Mouse (Mus musculus) gastrocnemius, postnatal 4 days (tissue): Measurements from ENCODE around the gene Fmo2. TPM values are rescaled to one million over a fixed set of nuclear protein-coding genes. Genes with fewer than 3 reads are reported as not detected.

Source experiments
- DNase-seq, 2 experiments: peaks; one replicate each; pipeline ENCODE4 v3.0.0; 2021 to 2022; ENCODE audit warnings: low spot score in 2 of 2, mixed read lengths in 2 of 2
- total RNA-seq, 2 experiments: library from RNA; stranded (reverse); gene quantifications; 2 replicates each; pipeline ENCODE4 v1.2.3; 2021

Fmo2 gene
- total RNA-seq, 2 experiments from 2014 or later, result 2.7 to 3.4 TPM

DNA sequence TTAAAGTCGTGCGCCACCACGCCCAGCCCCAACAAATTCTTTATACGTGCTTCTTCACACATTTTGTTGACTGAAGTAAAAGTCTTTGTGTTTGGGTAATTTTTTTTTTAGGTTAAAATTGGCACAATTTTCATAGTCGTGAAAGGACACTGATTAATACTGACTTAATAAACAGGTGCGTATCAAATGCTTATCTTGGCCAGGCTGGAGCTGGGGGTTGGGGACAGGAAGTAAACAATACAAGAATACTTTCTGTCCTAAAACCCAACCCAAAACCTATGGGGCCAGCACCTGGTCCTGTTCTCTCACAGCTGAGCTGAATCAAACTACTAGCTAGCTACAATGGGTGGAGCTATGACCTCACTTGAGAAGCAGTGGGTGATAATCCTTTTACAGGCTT lies 5.5 kb downstream of the Fmo2 start:
- no peak for DNase-seq

DNA sequence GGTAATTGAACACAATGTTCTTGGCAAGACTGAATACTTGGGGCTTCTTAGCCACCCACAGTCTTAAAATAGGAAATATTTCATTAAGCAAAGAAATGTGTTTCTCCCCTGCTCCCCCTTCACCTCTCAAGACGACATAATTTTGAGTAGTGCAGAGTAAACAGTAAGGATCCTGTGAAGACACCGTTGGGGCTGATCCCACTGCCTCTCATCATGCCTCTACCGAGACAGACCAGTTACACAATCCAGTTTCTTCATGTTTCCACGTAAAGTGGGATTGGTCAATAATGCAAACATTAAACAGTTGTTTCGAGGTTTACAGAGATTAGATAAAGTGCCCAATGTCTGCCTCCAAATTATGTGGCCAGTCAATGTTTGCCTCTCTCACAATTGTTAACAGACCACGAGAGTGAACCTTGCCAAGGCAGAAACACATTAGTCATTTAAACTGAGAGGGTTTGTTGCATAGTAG lies 6.5 kb downstream of the Fmo2 start:
- DNase-seq, result no peak

GRCm38 (mm10) chr1:162888646-162889045 lies 9.9 kb downstream of the Fmo2 start:
- no peak for DNase-seq

- DNase-seq, result no peak
These were observed 10.9 kb downstream of the Fmo2 start for GRCm38 (mm10) chr1:162887644-162888043.

DNA sequence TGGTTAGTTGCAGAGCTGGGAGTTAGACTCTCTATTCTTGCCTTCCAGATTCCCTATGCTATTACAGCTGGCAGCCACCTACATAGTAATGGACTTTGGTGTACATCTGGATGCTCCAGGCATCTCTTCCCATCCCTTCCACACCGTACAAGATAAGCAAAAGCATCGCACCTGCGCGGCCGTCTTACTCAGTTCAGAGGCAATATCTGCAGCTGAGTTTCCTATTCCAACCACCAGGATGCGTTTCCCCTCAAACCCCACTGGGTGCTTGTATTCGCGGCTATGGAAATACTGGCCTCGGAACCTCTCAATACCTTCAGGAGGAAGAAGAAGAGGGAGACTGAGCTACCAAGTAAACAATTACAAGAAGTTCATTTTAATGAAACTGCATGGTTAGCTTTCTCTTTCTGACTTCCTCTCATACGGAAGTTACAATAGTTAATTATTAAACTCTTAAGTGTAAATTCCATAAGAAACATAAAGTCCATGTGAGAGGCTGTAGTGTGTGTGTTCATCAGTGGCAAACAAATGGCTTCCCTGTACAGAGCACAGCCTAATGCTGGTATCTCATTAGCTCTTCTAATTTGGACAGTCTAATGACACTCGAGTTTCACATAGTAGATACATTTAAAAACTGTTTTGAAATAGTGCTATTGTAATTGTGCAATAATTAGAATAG lies 12.2 kb downstream of the Fmo2 start:
- DNase-seq, result no peak

DNA sequence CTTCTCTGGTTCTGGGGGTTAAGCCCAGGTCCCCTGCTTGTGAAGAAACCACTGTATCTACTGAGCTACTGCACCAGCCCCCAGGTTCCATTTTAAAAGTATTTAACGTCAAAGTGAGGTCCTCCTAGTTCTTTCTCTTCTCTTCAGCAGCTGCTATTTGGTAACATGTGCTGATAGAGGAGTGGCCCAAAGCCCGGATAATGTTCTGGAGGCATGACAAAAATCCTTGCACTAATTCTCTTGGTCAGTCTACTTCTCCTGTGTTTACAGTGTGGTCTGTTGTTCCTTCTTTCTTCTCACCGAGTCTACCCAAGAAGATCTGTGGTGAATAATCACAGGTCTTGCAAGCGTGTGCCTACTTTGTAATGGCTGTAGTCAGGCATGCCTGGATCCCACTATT lies 15.8 kb downstream of the Fmo2 start:
- no peak for DNase-seq

DNA sequence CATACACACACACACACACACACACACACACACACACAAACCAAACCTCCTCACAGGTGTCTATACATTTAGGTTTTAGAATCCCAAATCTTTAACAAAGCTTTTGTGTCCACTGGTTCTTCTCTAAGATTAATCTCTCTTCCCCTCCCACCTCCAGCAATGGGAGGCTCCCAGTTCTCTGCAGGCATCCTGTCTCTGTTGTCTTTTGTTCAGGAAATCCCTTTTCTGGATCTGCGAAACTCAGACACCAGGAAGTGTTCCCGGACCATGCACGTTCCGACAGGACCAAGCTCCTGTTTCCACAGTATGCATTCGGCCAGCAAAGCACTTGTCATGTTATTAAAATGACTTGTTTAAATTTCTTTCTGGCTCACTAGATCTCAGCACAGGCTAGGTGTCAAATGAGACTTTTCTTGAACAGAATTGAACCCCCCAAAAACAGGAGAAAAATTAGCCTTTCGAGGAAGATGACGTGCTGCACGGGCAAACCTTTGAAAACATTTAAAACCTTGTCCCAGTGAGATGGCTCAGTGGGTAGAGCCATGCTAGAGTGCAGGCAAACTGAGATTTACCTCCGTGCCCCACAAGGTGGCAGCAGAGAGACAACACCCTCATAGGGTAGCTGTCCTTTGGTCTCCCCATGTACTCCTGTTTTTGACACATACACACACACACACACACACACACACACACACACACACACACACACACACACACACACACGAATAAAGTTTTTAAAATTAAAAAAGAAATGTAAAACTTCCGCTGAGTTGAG lies 18.7 kb downstream of the Fmo2 start:
- DNase-seq, result peak in 1 of 2 experiments; percentile 50

- DNase-seq, result no peak
These were observed 23.4 kb downstream of the Fmo2 start for GRCm38 (mm10) chr1:162875091-162875490.

DNA sequence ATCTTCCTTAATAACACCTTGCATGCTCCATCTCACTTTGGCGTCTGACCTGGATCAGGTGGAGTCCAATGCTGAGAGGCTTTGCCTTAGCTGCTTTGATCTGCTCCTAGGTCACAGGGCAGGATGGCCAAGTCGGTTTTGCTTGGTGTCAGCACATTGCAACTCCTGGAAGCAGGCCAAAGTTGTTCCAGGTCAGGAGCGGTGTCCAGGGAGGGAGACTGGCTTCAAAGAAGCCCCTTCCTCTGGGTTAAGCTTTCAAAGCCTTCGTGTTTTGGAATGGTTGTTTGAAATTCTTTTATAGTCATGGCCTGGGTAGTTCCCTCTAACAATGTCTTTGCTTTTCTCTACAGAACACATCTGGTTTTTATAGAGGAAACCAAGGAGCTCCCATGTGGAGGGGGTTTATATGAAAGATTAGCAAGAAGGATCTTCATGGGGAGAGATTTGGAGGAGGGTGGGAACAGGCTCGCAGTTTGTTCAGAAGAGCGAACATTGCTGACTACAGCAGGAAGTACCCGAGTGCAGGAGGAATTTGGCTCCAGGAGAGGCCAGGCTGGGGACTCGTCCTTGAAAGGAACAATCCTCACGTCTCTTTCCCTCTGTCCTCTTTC lies 26.7 kb downstream of the Fmo2 start:
- no peak for DNase-seq

DNA sequence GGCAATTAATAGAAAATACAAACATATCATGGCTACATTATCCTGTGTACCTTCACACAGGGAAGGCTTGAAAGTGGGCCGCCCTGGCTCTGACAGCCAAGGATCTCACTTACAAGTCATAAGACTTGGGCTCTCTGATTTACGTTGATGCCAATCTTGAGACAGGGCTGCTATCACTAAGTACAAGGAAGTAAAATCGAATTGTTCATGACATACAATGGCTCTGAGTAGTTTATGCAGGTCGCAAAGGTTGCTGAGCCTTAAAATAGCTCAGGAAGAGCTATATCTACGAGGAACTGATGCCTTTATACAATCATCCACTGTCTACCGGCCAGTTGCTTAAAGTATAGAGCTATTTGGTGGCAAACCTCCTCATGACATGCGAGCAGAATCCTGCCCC lies 27.5 kb downstream of the Fmo2 start:
- no peak for DNase-seq

- no peak for DNase-seq
These were observed 31.1 kb downstream of the Fmo2 start for GRCm38 (mm10) chr1:162867396-162867795.

- DNase-seq, result no peak
These were observed 32.2 kb downstream of the Fmo2 start, which contains the start of gene Fmo1 for GRCm38 (mm10) chr1:162866280-162866681. Gene Fmo1, minus strand, starts transcription at chr1:162866610.

DNA sequence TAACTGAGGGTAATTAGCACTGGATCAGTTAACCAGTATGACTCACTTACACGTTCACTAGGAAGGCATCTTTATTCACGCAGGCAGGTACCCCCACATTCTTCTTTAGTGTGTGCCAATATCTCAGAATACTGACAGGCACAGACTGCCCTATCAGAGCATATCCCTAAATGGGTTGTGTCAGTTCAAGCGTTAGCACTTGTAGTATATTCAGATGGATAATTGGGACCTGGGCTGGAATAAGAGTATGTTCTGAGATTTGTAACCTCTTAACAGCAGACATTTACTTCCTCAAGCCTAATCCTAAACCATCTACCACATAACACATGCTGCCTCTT lies 33.1 kb downstream of the Fmo2 start:
- no peak for DNase-seq

DNA sequence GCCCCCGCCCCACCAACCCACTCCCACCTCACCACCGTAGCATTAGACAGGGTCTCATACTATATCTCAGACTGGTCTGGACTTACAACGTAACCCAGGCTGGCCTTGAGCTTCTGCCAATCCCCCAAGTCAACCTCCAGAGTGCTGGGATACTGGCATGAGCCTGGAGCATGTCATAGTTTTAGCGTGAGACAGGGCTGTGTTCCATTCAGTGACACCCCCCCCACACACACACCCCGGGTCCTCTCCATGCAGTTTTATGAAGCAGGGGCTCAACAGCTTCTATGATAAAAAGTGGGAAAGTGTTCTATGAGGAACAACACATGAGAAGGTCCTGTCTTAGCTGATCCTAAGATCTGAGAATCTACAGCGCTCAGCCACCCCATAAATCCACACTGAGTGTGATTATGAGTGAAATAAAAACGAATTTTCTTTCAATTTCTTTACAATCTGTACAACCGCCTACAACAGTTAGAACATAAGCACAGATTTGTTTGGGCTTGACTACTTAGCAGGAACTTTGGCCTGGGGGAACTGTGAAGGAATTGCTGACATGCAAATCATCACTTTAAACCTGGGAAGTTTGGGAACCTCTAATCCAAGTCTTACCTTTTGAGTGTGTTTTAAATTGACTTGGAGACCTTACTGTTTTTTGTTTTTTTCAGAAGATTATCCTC lies 33.6 kb downstream of the Fmo2 start:
- DNase-seq, result no peak

DNA sequence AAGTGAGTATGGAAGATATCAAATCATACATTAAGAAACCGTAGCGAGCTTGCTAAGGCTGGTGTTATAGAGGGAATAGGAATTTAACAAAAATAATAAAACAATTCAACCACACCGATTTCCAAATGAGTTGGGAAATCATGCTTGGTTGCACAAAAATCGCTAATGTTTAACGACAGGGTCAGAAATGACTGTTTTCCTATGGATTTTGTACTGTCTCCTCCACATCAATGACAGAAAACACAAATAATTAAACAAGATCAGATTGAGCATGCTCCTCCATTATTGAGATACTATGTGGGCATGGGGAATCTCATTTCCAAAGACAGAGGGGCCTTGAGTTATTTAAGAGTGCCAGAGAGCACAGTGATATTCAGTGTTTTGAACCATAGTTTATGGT lies 34.2 kb downstream of the Fmo2 start:
- no peak for DNase-seq

- no peak for DNase-seq
These were observed 34.9 kb downstream of the Fmo2 start for GRCm38 (mm10) chr1:162863579-162863978.

DNA sequence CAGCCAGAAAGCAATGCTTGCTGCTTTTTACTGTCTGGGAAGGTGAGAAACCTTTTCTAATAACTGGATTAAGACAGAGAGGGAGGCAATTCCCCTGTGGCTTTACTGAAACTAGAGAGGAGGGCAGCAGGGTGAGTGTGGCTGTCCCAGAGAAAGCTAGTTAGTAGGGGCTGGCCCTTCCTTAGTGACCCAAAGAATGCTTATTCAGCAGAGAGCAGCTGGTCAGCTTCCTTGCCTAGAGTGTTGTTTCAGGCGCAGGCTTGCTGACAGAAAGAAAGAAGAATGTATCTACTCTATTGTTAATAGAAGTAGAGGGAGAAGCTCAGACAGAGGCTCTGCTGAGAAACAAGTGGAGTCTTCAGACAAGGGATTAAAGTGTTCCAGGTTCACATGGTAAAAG lies 36.2 kb downstream of the Fmo2 start:
- no peak for DNase-seq

DNA sequence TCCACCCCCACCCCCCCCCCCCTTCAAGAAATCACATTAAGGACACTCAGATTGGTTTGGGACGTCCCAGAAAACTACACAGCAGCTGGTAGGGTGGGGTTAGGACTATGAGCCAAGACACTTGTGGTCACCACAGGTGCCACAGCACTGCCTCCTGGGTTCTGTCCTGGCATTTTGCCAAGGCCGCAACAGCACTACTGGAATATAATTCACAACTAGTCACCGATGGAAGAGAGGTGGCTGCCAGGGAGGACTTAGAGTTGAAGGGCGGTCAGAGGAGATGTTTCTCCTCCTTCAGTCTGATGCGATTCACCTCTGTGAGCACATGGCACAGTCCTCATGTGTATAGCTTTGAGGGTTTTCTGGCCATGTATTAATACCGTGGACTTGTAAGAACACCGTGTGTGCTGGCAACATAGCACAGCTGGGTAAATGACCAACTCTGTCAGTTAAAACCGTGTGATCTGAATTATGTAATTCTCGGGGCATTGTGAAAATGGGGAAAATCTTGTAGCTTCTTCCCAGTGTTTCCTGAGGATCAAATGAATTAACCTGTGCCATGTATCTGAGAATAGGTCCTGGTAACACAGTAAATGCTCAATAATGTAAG lies 38.4 kb downstream of the Fmo2 start:
- peak in 1 of 2 experiments; percentile 21 for DNase-seq

- peak in 1 of 2 experiments; percentile 28 for DNase-seq
These were observed 39.0 kb downstream of the Fmo2 start for GRCm38 (mm10) chr1:162859545-162859976.

DNA sequence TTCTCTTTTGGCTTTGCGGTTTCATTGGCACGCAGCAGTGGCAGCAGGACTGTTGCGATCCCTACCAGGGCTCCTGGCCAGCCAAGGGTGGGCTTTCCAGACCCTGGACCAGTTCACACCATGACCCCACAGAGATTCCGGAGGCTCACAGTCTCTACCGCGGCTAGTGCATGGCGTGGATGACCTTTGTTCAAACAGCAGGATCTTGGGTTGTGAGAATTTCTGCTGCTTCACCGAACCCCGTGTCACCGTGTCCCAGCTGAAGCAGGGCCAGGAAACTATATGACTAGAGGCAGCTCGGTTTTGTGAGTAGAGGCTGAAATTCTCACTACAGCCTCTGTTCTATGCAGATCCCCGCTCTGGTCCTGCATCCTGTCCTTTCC lies 39.8 kb downstream of the Fmo2 start:
- peak in 1 of 2 experiments; percentile 23 for DNase-seq
